Mouse (Mus musculus): ENCODE measurements around the gene Loxl3.

GRCm38 (mm10) chr6:82997511-82998102, 36.4 kb upstream of the Loxl3 start:
- TF ChIP-seq CTCF (IDR thresholded peaks at IDR 0.05; ENCODE audit: borderline replicate concordance, control insufficient read depth, extremely low read depth, insufficient read depth, low read length, poor library complexity) (no peak), POLR2A (IDR thresholded peaks at IDR 0.05; ENCODE audit: control insufficient read depth, extremely low read depth, insufficient read depth, low read length, poor library complexity) (no peak)
